Mouse (Mus musculus): ENCODE data around the gene Nek7.

Nek7 gene

DNA sequence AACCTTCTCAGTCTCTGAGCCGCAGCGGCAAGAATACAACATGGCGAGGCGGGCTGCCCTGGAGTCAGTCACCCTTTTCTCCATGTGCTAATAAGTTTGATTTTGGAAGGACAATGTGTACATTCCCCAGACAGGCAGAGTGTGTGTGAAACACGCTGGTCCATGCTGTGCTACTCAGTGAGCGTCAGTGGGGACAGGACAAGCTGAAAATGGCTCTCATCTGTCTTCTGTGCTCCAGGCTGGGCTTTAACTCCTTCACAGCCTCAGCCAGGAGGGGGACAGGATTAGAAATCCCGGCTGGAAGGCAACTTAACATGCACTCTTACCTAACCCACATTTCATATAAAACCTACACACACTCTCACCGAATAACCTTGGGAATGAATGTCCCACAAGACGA is 120.5 kb downstream of the Nek7 start:
- H3K36me3 ChIP-seq (ENCODE audit: control insufficient read depth, insufficient read depth, low read length, poor library complexity, severe bottlenecking) = no peaks in the 10 kb centered on the region; the same call in 1 of the 2 replicates
- DNase-seq (ENCODE audit: low read depth, low spot score) = no peak
- no peaks in the 10 kb centered on the region for H3K27me3 ChIP-seq (ENCODE audit: control insufficient read depth, insufficient read depth, low read length, poor library complexity, severe bottlenecking)

DNA sequence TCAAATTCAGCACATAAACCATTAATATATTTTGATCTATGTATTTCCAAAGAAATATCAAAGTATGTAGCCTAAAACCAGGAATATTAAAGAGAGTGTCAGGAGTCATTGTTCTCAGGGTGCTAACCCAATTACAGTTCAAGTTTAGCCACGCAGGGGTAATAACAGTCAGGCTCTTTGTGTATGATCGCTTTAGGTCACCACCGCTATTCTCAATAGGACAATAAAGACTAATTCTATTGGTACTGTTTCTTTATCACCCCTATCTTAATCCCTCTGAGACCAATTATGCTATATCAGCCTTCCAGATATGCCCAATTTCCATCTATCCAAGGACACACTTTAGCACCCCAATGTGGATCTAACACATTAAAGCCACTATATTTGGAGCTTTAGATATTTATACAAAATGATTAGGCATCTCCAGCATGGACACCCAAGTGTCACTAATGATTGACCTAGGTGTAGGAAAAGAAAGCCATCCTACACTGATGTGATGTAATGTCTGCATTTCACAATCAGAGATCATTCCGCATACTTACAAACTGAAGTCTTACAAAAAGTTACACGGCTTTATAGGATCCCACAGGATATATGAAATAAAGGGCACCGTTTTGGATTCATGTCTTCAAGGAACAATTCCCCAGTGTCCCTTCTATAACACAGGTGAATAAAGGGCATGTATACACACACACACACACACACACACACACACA is 128.4 kb downstream of the Nek7 start:
- Histone ChIP-seq H3K36me3 (ENCODE audit: control insufficient read depth, insufficient read depth, low read length, poor library complexity, severe bottlenecking) (peaks cover 1% of the 10 kb centered on the region; the same call in 1 of the 2 replicates), H3K27me3 (ENCODE audit: control insufficient read depth, insufficient read depth, low read length, poor library complexity, severe bottlenecking) (no peaks in the 10 kb centered on the region)
- no peak for DNase-seq (ENCODE audit: low read depth, low spot score)

DNA sequence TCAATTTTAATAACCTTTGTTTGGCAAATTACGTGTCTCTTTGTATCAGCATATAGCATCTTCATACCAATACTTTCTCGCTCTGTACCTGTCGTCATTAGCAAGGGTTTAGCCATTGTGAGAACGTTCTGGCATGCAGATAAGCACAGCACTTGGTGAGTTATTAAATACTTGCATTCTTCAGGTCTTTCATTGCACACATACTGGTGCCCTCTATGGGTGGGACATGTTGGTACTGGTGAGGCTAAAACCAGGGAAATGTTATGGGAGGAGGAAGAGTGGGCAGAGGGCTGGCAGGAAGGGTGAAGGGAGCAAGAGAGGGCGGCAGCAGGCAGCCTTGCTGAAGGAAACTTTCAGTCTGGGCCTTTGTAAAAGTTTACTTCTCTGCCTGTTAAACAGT is 132.4 kb downstream of the Nek7 start:
- peak; percentile 33 for DNase-seq (ENCODE audit: low read depth, low spot score)
- H3K27me3 ChIP-seq (ENCODE audit: control insufficient read depth, insufficient read depth, low read length, poor library complexity, severe bottlenecking) = no peaks in the 10 kb centered on the region
- peaks cover 4% of the 10 kb centered on the region for H3K36me3 ChIP-seq (ENCODE audit: control insufficient read depth, insufficient read depth, low read length, poor library complexity, severe bottlenecking)

DNA sequence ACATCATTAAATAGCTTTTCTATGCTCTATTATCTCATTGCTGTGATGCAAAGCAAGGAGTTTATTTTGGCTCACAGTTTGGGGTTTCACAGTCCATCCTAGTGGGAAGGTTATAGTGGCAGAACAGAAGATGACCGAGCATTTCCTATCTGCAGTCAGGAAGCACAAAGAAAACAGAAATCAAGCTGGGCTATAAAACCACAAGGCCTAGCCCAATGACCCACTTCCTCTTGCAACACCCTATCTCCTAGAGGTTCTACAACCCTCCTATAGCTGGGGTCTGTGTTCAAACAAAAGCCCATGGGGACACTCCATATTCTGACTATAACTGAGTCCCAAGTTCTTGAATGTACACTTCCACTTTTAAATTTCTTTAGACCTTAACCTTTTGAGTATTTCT is 139.2 kb downstream of the Nek7 start:
- no peak for DNase-seq (ENCODE audit: low read depth, low spot score)
- peaks cover 1% of the 10 kb centered on the region for H3K36me3 ChIP-seq (ENCODE audit: control insufficient read depth, insufficient read depth, low read length, poor library complexity, severe bottlenecking)
- no peaks in the 10 kb centered on the region for H3K27me3 ChIP-seq (ENCODE audit: control insufficient read depth, insufficient read depth, low read length, poor library complexity, severe bottlenecking)

DNA sequence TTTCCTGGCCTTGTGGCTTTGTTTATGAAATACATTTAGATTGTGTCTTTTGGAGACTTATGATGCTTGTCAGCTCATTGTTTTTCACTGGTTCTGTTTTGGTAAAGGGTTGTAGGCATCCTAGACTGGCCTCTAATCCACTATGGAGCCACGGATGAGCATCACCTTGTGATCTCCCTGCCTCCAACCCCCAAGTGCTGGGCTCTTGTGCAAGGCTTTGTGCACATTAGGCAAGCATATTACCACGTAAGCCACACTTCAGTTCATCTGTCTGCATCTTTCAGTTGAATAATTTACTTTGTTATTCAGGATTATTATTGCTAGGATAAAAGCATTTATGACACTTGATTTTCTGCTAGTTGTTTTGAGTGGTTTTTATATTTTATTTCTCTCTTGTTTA is 154.6 kb downstream of the Nek7 start:
- no peak for DNase-seq (ENCODE audit: low read depth, low spot score)
- no peaks in the 10 kb centered on the region for H3K36me3 ChIP-seq (ENCODE audit: control insufficient read depth, insufficient read depth, low read length, poor library complexity, severe bottlenecking)
- no peaks in the 10 kb centered on the region for H3K27me3 ChIP-seq (ENCODE audit: control insufficient read depth, insufficient read depth, low read length, poor library complexity, severe bottlenecking)

DNA sequence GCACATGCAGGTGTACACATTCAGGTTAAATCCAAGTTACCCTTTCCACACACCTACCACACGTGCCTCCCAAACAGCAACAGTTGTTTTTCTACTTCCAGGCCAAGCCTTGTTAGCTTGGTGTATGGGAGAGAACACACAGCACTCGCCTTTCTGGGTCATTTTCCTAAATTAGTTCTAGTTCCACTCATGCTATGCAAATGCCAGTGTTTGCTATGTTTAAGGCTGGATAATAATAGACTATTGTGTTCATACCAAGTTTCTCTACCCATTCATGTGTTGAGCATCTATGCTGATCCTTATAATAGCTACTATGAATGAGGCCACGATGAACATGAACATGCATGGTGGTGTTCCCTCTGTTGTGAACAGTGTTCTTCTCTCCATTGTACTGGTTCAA is 158.5 kb downstream of the Nek7 start:
- no peaks in the 10 kb centered on the region for H3K36me3 ChIP-seq (ENCODE audit: control insufficient read depth, insufficient read depth, low read length, poor library complexity, severe bottlenecking)
- no peak for DNase-seq (ENCODE audit: low read depth, low spot score)
- H3K27me3 ChIP-seq (ENCODE audit: control insufficient read depth, insufficient read depth, low read length, poor library complexity, severe bottlenecking) = no peaks in the 10 kb centered on the region

DNA sequence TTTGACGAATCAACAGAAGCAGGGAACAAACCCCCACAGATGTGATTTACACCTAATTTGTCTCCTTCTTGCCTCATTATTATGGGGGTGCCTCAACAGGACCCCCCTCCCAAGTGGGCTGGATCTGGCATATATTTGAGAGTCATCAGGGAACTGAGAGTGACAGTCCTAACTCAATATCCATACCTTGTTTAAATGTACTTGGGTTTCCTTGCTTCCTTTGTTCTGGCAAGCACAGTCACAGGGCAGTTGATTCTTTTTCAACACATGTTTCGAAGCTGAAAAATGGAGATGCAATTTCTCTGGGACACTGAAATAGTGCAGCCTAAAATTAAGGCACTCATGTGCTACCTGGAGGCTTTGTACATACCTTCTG is 170.5 kb downstream of the Nek7 start:
- no peak for DNase-seq (ENCODE audit: low read depth, low spot score)
- Histone ChIP-seq H3K36me3 (ENCODE audit: control insufficient read depth, insufficient read depth, low read length, poor library complexity, severe bottlenecking) (no peaks in the 10 kb centered on the region), H3K27me3 (ENCODE audit: control insufficient read depth, insufficient read depth, low read length, poor library complexity, severe bottlenecking) (no peaks in the 10 kb centered on the region)

DNA sequence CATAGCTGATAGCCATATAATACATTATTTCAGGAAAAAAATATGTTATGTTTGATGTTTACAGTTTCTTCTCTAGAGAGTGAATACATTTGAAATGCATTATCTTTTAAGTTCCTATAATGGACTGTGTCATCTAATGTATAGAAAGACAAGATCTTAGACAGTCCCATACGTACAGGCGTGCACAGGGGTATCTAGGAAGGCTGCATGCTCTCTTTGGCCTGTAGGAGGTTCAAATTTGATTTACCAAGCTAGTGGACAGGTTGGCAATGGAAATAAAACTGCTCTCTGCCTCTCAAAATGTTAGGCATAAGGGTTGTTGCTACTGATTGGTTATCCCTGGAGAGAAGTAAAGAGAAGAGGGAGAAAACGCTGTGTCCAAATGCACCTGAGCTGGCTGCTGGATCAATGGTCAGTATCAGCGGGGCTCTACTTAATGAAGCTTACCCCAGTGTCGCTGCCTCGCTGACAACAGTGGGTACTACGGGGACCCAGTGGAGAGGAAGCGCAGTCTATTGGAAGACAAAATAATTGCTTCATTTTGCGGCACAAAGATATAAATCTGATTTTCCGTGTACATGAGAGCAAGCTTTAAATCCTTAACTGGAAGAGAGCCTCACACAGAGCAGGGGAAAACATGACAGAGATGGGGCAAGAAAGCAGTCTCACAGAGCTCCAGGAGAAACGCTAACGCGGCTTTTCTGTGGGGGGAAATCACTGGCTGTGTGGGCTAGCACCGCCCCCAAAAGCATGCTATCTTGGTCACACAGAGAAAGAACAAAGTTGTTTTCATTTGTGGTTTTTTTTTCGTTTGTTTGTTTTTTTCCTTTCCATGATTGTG is 171.1 kb downstream of the Nek7 start:
- Histone ChIP-seq H3K27me3 (ENCODE audit: control insufficient read depth, insufficient read depth, low read length, poor library complexity, severe bottlenecking) (no peaks in the 10 kb centered on the region), H3K36me3 (ENCODE audit: control insufficient read depth, insufficient read depth, low read length, poor library complexity, severe bottlenecking) (no peaks in the 10 kb centered on the region)
- no peak for DNase-seq (ENCODE audit: low read depth, low spot score)

DNA sequence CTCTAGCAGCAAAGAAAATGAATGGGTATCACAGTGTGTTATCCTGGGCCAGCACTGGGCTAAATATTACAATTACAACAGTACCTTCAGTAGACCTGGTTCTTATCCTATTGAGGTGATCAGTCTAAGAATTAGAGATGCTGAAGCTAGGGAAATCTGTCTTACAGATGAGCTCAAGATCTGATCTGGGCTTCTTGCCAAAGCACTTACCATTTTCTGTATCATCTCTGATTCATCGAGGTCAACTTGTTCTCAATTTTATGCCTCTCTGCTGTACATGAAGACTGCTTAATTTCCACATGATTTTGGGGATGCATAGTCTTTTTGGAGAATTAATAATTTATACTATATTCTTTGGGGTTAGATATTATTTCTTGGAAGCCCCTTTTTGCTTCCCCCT is 173.1 kb downstream of the Nek7 start:
- DNase-seq (ENCODE audit: low read depth, low spot score) = no peak
- H3K27me3 ChIP-seq (ENCODE audit: control insufficient read depth, insufficient read depth, low read length, poor library complexity, severe bottlenecking) = no peaks in the 10 kb centered on the region
- H3K36me3 ChIP-seq (ENCODE audit: control insufficient read depth, insufficient read depth, low read length, poor library complexity, severe bottlenecking) = no peaks in the 10 kb centered on the region
